Mouse (Mus musculus) embryonic facial prominence, embryonic 15.5 days (tissue): ENCODE results near the gene Phxr2. TPM values are rescaled to one million over a fixed set of nuclear protein-coding genes. Genes with fewer than 3 reads are reported as not detected.
"Not testable (repeated sequence)": the region's sequence is repeated elsewhere in the genome, so short reads cannot be mapped to it uniquely, and the experiment has no call there.

ENCODE experiments used
- ATAC-seq: fragments of 200-750 bp; cut with Nextera tagmentation; 2 replicates; pipeline ENCODE4 v1.8.0; 2017; ENCODE audit warnings: low read depth, moderate TSS enrichment; ENCODE audit not compliant: insufficient number of reproducible peaks, low FRiP score, low TSS enrichment
- H3K27ac ChIP-seq: fragments of 300-500 bp; sonication (generic); replicated peaks from 2 replicates; pipeline ENCODE4 v1.5.1; 2015; ENCODE audit warnings: mild to moderate bottlenecking, inconsistent platforms
- H3K27me3 ChIP-seq: fragments of 300-500 bp; sonication (generic); 2 replicates; pipeline ENCODE4 v1.6.1; 2015; ENCODE audit warnings: inconsistent platforms
- H3K36me3 ChIP-seq: fragments of 300-500 bp; sonication (generic); 2 replicates; pipeline ENCODE4 v1.6.1; 2015; ENCODE audit warnings: mild to moderate bottlenecking, inconsistent platforms
- H3K4me1 ChIP-seq: fragments of 300-500 bp; sonication (generic); 2 replicates; pipeline ENCODE4 v1.6.1; 2015; ENCODE audit warnings: inconsistent platforms
- H3K4me2 ChIP-seq: fragments of 300-500 bp; sonication (generic); replicated peaks from 2 replicates; pipeline ENCODE4 v1.6.1; 2015; ENCODE audit warnings: mild to moderate bottlenecking, inconsistent platforms
- H3K4me3 ChIP-seq: fragments of 300-500 bp; sonication (generic); replicated peaks from 2 replicates; pipeline ENCODE4 v1.5.1; 2015; ENCODE audit warnings: mild to moderate bottlenecking, inconsistent platforms
- H3K9ac ChIP-seq: fragments of 300-500 bp; sonication (generic); 2 replicates; pipeline ENCODE4 v1.6.1; 2015; ENCODE audit warnings: inconsistent platforms
- H3K9me3 ChIP-seq: fragments of 300-500 bp; sonication (generic); replicated peaks from 2 replicates; pipeline ENCODE4 v1.6.1; 2016; ENCODE audit warnings: inconsistent platforms
- WGBS: fragments of 180-500 bp; shearing (Covaris S2); methylation state at CpG from one replicate; pipeline ENCODE4 v1.1.7; 2015; 5-methylcytosine and 5-hydroxymethylcytosine counted together
- polyA plus RNA-seq: library from polyadenylated mRNA; unstranded; fragments of >200 nt; fragmentation: Nextera tagmentation; extraction: Ambion mirVana; gene quantifications from 2 replicates; pipeline ENCODE4 v1.2.1, GENCODE M21; 2015

Phxr2 gene
- polyA plus RNA-seq, 1 experiment from 2014 or later: not detected

GRCm38 (mm10) chr10:99161987-99162582 lies 36.0 kb upstream of the Phxr2 start:
- no peaks in the 10 kb centered on the region for H3K9me3 ChIP-seq
- ATAC-seq: no peak
- WGBS: 38% methylated on average over 8 of the region's 8 CpGs
- no peak overlapping the region for H3K9ac ChIP-seq
- no peak overlapping the region for H3K27ac ChIP-seq
- no peak overlapping the region for H3K4me2 ChIP-seq
- H3K36me3 ChIP-seq: no peaks in the 10 kb centered on the region
- H3K27me3 ChIP-seq: no peaks in the 10 kb centered on the region
- H3K4me3 ChIP-seq: no peak overlapping the region
- 0 out of 2 replicates have a peak, but pooled peaks cover 10% of the 10 kb centered on the region for H3K4me1 ChIP-seq

GRCm38 (mm10) chr10:99157697-99158096 lies 31.6 kb upstream of the Phxr2 start:
- H3K4me1 ChIP-seq, H3K9me3 ChIP-seq, H3K4me3 ChIP-seq, H3K4me2 ChIP-seq, H3K9ac ChIP-seq, H3K27me3 ChIP-seq, H3K36me3 ChIP-seq, H3K27ac ChIP-seq, ATAC-seq: not testable (repeated sequence)
- WGBS: 91% methylated on average over 10 of the region's 10 CpGs

DNA sequence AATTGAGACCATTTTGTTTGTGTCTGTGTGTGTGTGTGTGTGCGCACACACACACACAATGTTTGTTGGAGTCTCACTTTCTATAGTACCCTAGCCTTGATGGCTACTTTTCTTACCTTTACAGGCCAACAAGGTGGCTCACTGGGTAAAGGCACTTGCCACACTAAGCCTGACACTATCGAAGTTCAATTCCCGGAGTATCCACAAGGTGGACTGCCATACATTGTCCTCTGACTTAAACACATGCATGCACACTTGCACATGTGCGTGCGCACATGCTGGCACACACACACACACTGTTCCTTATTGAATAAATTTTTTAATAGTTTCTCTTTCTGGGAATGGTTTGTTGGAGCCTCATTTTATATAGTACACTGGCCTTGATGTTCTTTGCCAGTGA lies 30.7 kb upstream of the Phxr2 start:
- Histone ChIP-seq H3K36me3 (no peaks in the 10 kb centered on the region), H3K4me1 (no peaks in the 10 kb centered on the region), H3K9ac (no peak overlapping the region), H3K4me3 (no peak overlapping the region), H3K9me3 (no peaks in the 10 kb centered on the region), H3K27ac (no peak overlapping the region), H3K27me3 (no peaks in the 10 kb centered on the region), H3K4me2 (no peak overlapping the region)
- 87% methylated on average over 5 of the region's 5 CpGs for WGBS
- no peak for ATAC-seq

GRCm38 (mm10) chr10:99154635-99155034 lies 28.5 kb upstream of the Phxr2 start:
- no peaks in the 10 kb centered on the region for H3K9me3 ChIP-seq
- no peaks in the 10 kb centered on the region for H3K27me3 ChIP-seq
- no peak overlapping the region for H3K4me2 ChIP-seq
- no peak overlapping the region for H3K4me3 ChIP-seq
- H3K27ac ChIP-seq: no peak overlapping the region
- H3K36me3 ChIP-seq: 0 out of 2 replicates have a peak, but pooled peaks cover 7% of the 10 kb centered on the region
- no peak overlapping the region for H3K9ac ChIP-seq
- ATAC-seq: no peak
- no peaks in the 10 kb centered on the region for H3K4me1 ChIP-seq
- 86% methylated on average over 8 of the region's 8 CpGs for WGBS

DNA sequence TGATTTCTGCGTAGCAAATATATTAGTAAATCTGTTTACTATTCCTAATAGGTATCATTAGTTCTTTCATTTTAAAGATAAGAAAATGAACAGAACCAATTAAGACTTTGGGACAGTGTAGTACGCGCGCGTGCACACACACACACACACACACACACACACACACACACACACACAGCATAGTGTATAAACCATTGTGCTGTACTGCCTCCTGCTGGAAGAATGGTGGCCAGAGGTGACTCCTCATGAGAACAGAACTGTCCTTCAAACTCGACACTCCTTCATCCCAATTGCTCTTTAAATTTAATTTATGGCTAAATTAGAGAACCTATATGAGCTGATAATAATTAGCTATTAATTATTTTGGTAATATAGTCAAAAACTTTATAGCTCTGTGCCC lies 25.9 kb upstream of the Phxr2 start:
- no peak for ATAC-seq
- H3K4me1 ChIP-seq: no peaks in the 10 kb centered on the region
- H3K36me3 ChIP-seq: 0 out of 2 replicates have a peak, but pooled peaks cover 7% of the 10 kb centered on the region
- no peak overlapping the region for H3K27ac ChIP-seq
- H3K4me3 ChIP-seq: no peak overlapping the region
- no peak overlapping the region for H3K9ac ChIP-seq
- no peaks in the 10 kb centered on the region for H3K9me3 ChIP-seq
- H3K27me3 ChIP-seq: no peaks in the 10 kb centered on the region
- 93% methylated on average over 6 of the region's 6 CpGs for WGBS
- no peak overlapping the region for H3K4me2 ChIP-seq

GRCm38 (mm10) chr10:99151580-99151979 lies 25.5 kb upstream of the Phxr2 start:
- Histone ChIP-seq H3K4me2 (no peak overlapping the region), H3K36me3 (0 out of 2 replicates have a peak, but pooled peaks cover 7% of the 10 kb centered on the region), H3K27ac (no peak overlapping the region), H3K4me1 (no peaks in the 10 kb centered on the region), H3K9me3 (no peaks in the 10 kb centered on the region), H3K9ac (no peak overlapping the region), H3K4me3 (no peak overlapping the region), H3K27me3 (no peaks in the 10 kb centered on the region)
- no peak for ATAC-seq
- 95% methylated on average over 1 of the region's 1 CpGs for WGBS

- no peak for ATAC-seq
- H3K27ac ChIP-seq: no peak overlapping the region
- H3K4me2 ChIP-seq: no peak overlapping the region
- no peak overlapping the region for H3K4me3 ChIP-seq
- 91% methylated on average over 6 of the region's 6 CpGs for WGBS
- 0 out of 2 replicates have a peak, but pooled peaks cover 7% of the 10 kb centered on the region for H3K36me3 ChIP-seq
- H3K9ac ChIP-seq: no peak overlapping the region
- H3K4me1 ChIP-seq: no peaks in the 10 kb centered on the region
- no peaks in the 10 kb centered on the region for H3K9me3 ChIP-seq
- H3K27me3 ChIP-seq: no peaks in the 10 kb centered on the region
Observed at GRCm38 (mm10) chr10:99150016-99150415, 23.9 kb upstream of the Phxr2 start.

DNA sequence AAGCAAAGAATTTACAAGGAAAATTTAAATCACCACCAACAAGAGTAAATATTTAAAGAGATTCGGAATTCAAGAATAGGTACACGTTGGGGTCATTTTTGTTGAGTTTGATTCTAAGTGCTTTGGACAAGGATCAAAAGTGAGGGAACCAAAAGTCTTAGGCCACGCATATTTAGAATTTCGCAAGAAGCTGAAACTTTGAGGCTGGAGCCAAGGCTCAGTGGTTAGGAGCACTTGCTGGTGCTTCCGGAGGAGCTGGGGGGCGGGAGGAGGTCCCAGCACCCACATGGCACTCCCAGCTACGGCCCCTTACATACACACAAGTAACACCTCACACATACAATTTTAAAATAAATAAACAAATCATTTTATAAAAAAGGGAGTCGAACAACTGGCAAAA lies 20.5 kb upstream of the Phxr2 start:
- no peak overlapping the region for H3K9ac ChIP-seq
- H3K27ac ChIP-seq: no peak overlapping the region
- H3K36me3 ChIP-seq: 0 out of 2 replicates have a peak, but pooled peaks cover 7% of the 10 kb centered on the region
- H3K9me3 ChIP-seq: no peaks in the 10 kb centered on the region
- no peaks in the 10 kb centered on the region for H3K27me3 ChIP-seq
- no peak for ATAC-seq
- H3K4me3 ChIP-seq: no peak overlapping the region
- H3K4me2 ChIP-seq: no peak overlapping the region
- H3K4me1 ChIP-seq: no peaks in the 10 kb centered on the region
- 88% methylated on average over 8 of the region's 8 CpGs for WGBS

GRCm38 (mm10) chr10:99145611-99146010 lies 19.5 kb upstream of the Phxr2 start:
- Histone ChIP-seq H3K9ac (no peak overlapping the region), H3K9me3 (no peaks in the 10 kb centered on the region), H3K4me3 (no peak overlapping the region), H3K4me1 (no peaks in the 10 kb centered on the region), H3K4me2 (no peak overlapping the region), H3K27me3 (no peaks in the 10 kb centered on the region), H3K36me3 (0 out of 2 replicates have a peak, but pooled peaks cover 7% of the 10 kb centered on the region), H3K27ac (no peak overlapping the region)
- 72% methylated on average over 8 of the region's 8 CpGs for WGBS
- no peak for ATAC-seq

- peaks cover 2% of the 10 kb centered on the region; the same call in 1 of the 2 replicates for H3K4me1 ChIP-seq
- no peaks in the 10 kb centered on the region for H3K9me3 ChIP-seq
- no peak overlapping the region for H3K9ac ChIP-seq
- H3K27me3 ChIP-seq: no peaks in the 10 kb centered on the region
- H3K36me3 ChIP-seq: 0 out of 2 replicates have a peak, but pooled peaks cover 6% of the 10 kb centered on the region
- H3K27ac ChIP-seq: no peak overlapping the region
- no peak overlapping the region for H3K4me2 ChIP-seq
- no peak for ATAC-seq
- 66% methylated on average over 5 of the region's 5 CpGs for WGBS
- H3K4me3 ChIP-seq: no peak overlapping the region
Observed at GRCm38 (mm10) chr10:99136337-99136736, 10.2 kb upstream of the Phxr2 start.

DNA sequence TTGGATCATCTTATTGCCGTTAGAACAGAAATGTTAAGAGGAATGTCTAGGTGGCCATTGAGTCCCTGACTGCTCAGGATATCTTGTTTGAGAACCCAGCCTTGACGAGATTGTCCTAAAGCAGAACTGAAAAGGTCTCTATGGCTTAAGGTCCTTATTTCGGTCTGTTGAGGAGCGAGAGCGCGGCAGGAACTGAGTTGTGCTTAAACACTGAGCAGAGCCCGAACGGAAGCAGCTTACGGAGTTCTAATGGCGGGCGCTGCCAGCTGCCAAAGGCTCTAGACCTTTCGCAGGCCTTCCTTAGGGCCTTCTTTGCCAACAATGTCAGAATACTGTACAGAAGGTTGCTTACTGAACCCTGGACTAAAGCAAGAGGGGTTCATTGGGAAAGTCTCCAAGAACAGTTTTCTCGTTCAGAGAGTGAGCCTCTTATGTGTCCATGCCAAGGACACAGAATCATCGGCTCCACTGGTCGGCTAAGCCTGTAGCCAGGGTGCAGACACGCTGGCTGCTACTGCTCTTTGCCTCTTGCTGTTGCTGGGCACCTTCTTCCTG lies 7.3 kb upstream of the Phxr2 start:
- no peak overlapping the region for H3K4me3 ChIP-seq
- no peaks in the 10 kb centered on the region for H3K27me3 ChIP-seq
- H3K27ac ChIP-seq: no peak overlapping the region
- no peak overlapping the region for H3K4me2 ChIP-seq
- no peak overlapping the region for H3K9ac ChIP-seq
- peaks cover 11% of the 10 kb centered on the region; the same call in 1 of the 2 replicates for H3K36me3 ChIP-seq
- no peaks in the 10 kb centered on the region for H3K9me3 ChIP-seq
- H3K4me1 ChIP-seq: peaks cover 13% of the 10 kb centered on the region; the same call in 1 of the 2 replicates
- WGBS: 93% methylated on average over 16 of the region's 16 CpGs
- no peak for ATAC-seq
